Mouse (Mus musculus) midbrain, embryonic 16.5 days (tissue): Measurements from ENCODE around the gene Trh. TPM values are rescaled to one million over a fixed set of nuclear protein-coding genes. Genes with fewer than 3 reads are reported as not detected.
A peak's percentile ranks its signal among the peaks of the same experiment; 100 is the strongest.

ENCODE experiments used
- ATAC-seq: fragments of 200-750 bp; cut with Nextera tagmentation; 2 replicates; pipeline ENCODE4 v1.8.0; 2017; ENCODE audit warnings: moderate TSS enrichment
- H3K27ac ChIP-seq: fragments of 300-500 bp; sonication (generic); 2 replicates; pipeline ENCODE4 v1.5.1; 2014; ENCODE audit warnings: mild to moderate bottlenecking, low read length, mixed read lengths
- H3K27me3 ChIP-seq: fragments of 300-500 bp; sonication (generic); 2 replicates; pipeline ENCODE4 v1.6.1; 2014; ENCODE audit warnings: low read depth, low read length, mixed read lengths; ENCODE audit not compliant: control insufficient read depth, insufficient read depth
- H3K36me3 ChIP-seq: fragments of 300-500 bp; sonication (generic); 2 replicates; pipeline ENCODE4 v1.6.1; 2014; ENCODE audit warnings: mild to moderate bottlenecking, low read length, moderate library complexity, mixed read lengths; ENCODE audit not compliant: control insufficient read depth, insufficient read depth
- H3K4me1 ChIP-seq: fragments of 300-500 bp; sonication (generic); 2 replicates; pipeline ENCODE4 v1.6.1; 2014; ENCODE audit warnings: mild to moderate bottlenecking, low read length, mixed read lengths; ENCODE audit not compliant: control insufficient read depth, insufficient read depth
- H3K4me2 ChIP-seq: fragments of 300-500 bp; sonication (generic); 2 replicates; pipeline ENCODE4 v1.6.1; 2014; ENCODE audit warnings: mild to moderate bottlenecking, low read length, mixed read lengths
- H3K4me3 ChIP-seq: fragments of 300-500 bp; sonication (generic); 2 replicates; pipeline ENCODE4 v1.5.1; 2014; ENCODE audit warnings: low read depth, mild to moderate bottlenecking, low read length, moderate library complexity, mixed read lengths
- H3K9ac ChIP-seq: fragments of 300-500 bp; sonication (generic); 2 replicates; pipeline ENCODE4 v1.6.1; 2014; ENCODE audit warnings: low read depth, low read length, mixed read lengths
- H3K9me3 ChIP-seq: fragments of 300-500 bp; sonication (generic); replicated peaks from 2 replicates; pipeline ENCODE4 v1.6.1; 2014; ENCODE audit warnings: mild to moderate bottlenecking, low read length, mixed read lengths; ENCODE audit not compliant: control insufficient read depth, poor library complexity, severe bottlenecking
- WGBS: fragments of 180-500 bp; shearing (Covaris S2); extraction: QIAGEN DNeasy Blood & Tissue Kit; methylation state at CpG from one replicate; pipeline ENCODE4 v1.1.7; 2014; 5-methylcytosine and 5-hydroxymethylcytosine counted together
- polyA plus RNA-seq: library from polyadenylated mRNA; unstranded; fragments of >200 nt; fragmentation: Nextera tagmentation; extraction: Ambion mirVana; gene quantifications from 2 replicates; pipeline ENCODE4 v1.2.1, GENCODE M21; 2015

Gene Trh
- polyA plus RNA-seq, 1 experiment from 2014 or later, result 6.6 TPM

DNA sequence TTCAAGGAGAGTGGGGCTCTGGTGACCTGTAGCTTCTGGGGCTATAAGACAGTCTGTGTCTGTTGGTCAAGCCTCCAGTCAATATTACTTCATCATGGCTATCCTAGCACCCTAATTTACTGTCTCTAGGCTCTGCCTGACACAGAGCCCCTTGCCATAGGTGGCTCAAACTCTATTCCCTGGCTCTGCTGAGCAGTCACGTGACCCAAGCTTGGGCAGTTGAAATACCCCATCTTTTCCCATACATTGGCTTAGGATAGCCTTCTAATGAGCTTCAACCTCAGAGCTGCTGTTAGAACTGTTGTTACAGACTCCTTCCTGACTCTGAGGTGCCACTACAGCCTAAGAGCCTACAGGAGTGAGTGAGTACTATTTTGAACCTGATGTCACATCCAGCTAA lies 23.6 kb upstream of the Trh start:
- Histone ChIP-seq H3K9me3 (no peaks in the 10 kb centered on the region), H3K4me1 (no peaks in the 10 kb centered on the region), H3K36me3 (no peaks in the 10 kb centered on the region), H3K9ac (no peak overlapping the region), H3K4me3 (no peak overlapping the region), H3K27ac (no peak overlapping the region), H3K4me2 (no peak overlapping the region), H3K27me3 (no peaks in the 10 kb centered on the region)
- no peak for ATAC-seq
- WGBS, result 77% methylated on average over 1 of the region's 1 CpGs

DNA sequence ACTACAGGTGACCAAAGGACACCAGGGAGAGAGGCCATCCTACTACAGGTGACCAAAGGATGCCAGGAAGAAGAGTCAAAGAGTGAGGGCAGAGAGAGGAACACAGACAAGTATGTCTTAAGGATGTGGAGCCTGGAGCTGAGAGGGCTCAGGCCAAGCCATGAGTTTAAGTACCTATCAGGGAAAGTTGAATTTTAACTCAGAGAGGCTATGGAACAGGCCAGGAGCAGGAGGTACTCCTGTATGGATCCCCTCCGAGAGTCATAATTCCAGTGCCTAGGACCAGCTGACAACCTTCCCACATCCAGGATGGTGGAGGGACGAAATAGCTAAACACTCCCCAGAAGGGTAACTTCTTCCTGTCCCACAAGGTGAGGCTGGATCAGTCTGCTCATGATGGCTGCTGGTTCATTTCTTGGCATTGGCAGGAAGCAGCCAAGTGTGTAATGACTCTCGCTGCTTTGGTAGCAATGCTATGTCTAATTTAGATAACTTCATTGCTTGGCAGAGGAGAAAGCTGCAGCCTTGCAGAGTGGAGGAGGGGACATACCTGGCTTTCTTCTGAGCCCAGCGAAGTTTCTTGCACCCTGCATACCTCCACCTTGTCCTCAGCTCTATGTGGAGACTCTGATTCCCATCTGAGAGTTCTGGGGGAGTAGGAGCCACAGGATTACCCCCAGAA lies 16.9 kb upstream of the Trh start:
- no peaks in the 10 kb centered on the region for H3K4me1 ChIP-seq
- H3K36me3 ChIP-seq, result no peaks in the 10 kb centered on the region
- 58% methylated on average over 4 of the region's 4 CpGs for WGBS
- no peak for ATAC-seq
- H3K27ac ChIP-seq, result no peak overlapping the region
- H3K4me3 ChIP-seq, result no peak overlapping the region
- H3K27me3 ChIP-seq, result no peaks in the 10 kb centered on the region
- no peak overlapping the region for H3K9ac ChIP-seq
- H3K4me2 ChIP-seq, result no peak overlapping the region
- H3K9me3 ChIP-seq, result no peaks in the 10 kb centered on the region

DNA sequence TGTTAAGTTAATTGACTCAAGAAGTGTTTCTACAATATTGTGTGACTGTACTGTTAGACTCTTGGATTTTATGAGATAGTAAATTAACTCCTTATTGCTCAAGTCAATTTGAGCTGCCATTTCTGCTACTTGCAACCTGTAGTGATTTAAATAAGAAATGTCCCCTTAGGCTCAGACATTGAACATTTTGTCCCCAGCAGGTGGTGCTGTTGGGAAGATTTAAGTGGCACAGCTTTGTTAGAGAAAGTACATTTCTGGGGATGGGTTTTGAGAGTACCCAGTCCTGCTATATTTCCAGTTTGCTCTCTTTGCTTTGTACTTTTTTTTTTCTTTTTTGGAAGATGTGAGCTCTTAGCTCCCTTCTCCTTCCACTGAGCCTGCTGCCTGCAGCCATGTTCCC lies 10.9 kb upstream of the Trh start:
- Histone ChIP-seq H3K27me3 (no peaks in the 10 kb centered on the region), H3K4me3 (no peak overlapping the region), H3K4me1 (no peaks in the 10 kb centered on the region), H3K4me2 (no peak overlapping the region), H3K9ac (no peak overlapping the region), H3K9me3 (peaks cover 6% of the 10 kb centered on the region; the same call in 1 of the 2 replicates), H3K36me3 (no peaks in the 10 kb centered on the region), H3K27ac (no peak overlapping the region)
- ATAC-seq, result no peak

DNA sequence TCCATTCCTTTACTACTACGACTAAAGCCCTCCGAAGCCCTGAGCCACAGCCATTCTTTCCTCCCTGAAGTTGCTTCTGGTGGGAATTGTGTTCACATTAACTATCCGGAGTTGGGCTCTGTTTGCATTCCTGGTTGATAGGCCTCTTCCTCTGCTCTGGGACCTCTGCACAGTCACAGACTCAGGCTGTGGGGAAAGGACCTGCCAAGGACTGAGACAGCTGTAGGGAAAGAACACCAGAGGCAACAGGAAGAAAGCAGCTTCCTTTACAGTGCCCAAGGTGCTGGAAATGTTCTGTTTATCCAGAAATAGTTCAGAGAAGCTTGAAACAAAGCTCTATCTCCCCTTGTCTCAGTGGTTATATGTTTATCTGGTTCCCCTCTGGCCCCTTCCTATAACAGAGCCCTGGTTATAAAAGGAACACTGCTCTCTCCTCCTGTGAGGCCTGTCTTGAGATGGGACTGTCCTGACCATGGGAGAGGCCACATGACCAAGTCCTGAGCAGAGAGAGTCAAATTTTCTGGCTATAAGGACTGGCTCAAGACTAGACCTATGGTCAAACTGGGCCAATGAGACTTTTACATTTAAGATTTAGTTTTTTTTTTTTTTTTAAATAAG lies 8.9 kb upstream of the Trh start:
- WGBS, result 77% methylated on average over 3 of the region's 3 CpGs
- Histone ChIP-seq H3K27ac (no peak overlapping the region), H3K36me3 (no peaks in the 10 kb centered on the region), H3K9ac (no peak overlapping the region), H3K9me3 (peaks cover 6% of the 10 kb centered on the region; the same call in 1 of the 2 replicates), H3K4me3 (no peak overlapping the region), H3K4me1 (no peaks in the 10 kb centered on the region), H3K27me3 (no peaks in the 10 kb centered on the region), H3K4me2 (no peak overlapping the region)
- no peak for ATAC-seq

DNA sequence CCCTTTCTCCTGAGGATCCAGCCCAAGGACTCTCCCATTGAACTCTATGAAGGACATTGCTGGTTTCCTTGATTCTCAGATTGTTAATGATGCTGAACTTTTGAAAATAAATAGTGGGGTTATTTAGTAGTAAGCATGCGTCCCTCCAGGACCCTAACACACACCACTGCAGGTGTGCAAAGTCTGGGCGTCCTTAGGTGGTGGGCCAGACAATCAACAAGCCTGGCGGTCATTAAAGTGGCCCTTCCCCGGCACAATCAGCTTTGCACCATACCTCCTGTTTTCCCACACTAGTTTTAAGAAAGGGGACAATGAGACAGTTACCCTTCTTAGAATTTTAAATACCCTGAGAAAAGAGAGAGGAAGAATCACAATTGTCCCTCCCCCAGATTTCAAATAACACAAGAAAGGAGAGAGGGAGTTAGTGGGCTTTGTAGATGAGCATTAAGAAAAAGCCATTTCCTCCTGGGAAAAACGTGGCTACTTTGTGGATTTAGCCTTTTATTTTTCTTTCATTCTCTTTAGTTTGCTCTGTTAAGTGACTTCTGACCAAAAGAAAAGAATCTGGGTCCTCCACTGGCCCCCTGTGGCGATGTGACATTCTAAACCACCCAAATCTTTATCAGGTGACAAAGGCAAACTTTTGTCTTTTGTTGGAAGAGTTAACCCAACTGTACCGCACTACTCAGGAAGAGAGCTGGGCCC lies 2.9 kb upstream of the Trh start:
- no peaks in the 10 kb centered on the region for H3K9me3 ChIP-seq
- no peak overlapping the region for H3K4me3 ChIP-seq
- ATAC-seq, result no peak
- WGBS, result 9% methylated on average over 7 of the region's 7 CpGs
- H3K27ac ChIP-seq, result no peak overlapping the region
- H3K9ac ChIP-seq, result no peak overlapping the region
- H3K4me1 ChIP-seq, result peaks cover 2% of the 10 kb centered on the region; the same call in 1 of the 2 replicates
- peaks cover 20% of the 10 kb centered on the region for H3K27me3 ChIP-seq
- H3K4me2 ChIP-seq, result no peak overlapping the region
- no peaks in the 10 kb centered on the region for H3K36me3 ChIP-seq

DNA sequence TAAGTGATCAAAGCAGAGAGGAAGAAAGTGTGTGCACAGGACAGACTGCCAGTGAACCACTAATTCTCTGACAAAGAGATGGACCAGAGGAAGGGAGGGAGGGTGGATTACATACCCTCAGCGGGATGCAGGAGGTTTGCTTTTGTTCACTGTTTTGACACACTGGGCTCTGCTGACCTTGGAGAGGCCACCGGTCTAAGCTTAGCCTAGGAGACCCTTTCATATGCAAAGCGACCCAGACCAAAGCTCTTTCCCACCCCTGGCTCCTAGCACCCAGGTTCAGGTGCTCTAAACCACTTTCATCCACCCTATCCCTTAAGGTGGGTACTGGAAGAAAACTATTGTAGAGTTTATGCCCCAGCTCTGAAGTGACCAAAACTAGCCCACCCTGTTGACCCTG lies 1.9 kb upstream of the Trh start:
- Histone ChIP-seq H3K9ac (no peak overlapping the region), H3K36me3 (no peaks in the 10 kb centered on the region), H3K4me3 (no peak overlapping the region), H3K4me2 (no peak overlapping the region), H3K27me3 (peaks cover 20% of the 10 kb centered on the region), H3K27ac (no peak overlapping the region), H3K9me3 (no peaks in the 10 kb centered on the region), H3K4me1 (peaks cover 2% of the 10 kb centered on the region; the same call in 1 of the 2 replicates)
- WGBS, result 2% methylated on average over 3 of the region's 3 CpGs
- no peak for ATAC-seq

DNA sequence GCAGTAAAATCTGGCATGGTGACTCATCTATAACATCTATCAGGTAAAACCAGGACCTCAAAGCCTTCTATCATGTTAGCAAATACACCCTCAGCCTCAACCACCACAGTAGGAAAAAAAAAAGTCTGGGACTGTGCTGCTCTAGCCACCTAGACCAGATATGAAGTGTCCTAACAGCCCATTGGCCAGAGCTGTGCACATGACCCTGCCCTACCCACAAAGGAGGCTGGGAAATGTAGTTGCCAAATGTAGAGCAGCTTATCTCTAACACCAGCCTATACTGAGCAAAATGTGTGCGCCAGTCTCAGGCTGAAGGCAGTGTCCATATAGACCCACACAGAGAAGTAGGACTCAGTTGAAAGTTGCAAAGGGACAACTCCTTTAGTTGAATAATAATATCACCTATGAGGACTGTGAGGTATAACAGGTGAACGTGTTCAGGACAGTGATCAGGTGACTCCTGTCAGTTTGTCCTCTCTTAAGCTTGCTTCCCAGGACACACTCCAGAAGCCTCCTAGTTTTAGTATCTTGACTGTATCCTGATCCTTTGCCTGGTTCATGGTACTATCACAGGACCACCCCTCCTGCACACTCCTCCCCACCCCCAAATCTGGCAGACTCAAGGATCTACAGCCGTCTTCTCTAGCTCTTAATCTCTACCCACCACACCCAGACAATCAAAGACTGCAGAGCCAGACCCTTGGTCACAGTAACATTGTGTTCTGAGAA lies 3.1 kb downstream of the Trh start:
- 64% methylated on average over 3 of the region's 3 CpGs for WGBS
- no peak overlapping the region for H3K27ac ChIP-seq
- H3K36me3 ChIP-seq, result no peaks in the 10 kb centered on the region
- peak; percentile 97 for ATAC-seq
- H3K4me2 ChIP-seq, result no peak overlapping the region
- H3K27me3 ChIP-seq, result peaks cover 18% of the 10 kb centered on the region
- H3K9ac ChIP-seq, result no peak overlapping the region
- no peak overlapping the region for H3K4me3 ChIP-seq
- H3K9me3 ChIP-seq, result no peaks in the 10 kb centered on the region
- H3K4me1 ChIP-seq, result peaks cover 2% of the 10 kb centered on the region; the same call in 1 of the 2 replicates

DNA sequence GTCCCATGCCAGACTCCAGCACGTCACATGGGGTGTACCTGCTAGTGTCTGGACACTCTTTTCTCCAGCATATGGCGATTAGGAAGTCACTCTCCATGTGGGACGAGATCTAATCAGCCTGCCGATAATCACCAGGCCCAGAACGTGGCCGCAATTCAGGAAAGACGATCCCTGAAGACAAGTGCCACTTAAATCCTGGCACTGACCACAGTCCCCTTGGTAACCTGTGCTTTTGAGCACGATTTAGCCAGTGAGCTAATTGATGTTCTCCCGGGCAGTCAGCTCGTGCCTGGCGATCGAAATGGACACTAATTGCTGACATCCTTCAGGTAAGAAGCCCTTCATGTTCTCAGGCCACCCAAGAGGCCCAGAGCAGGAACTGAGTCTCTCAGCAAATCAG lies 9.4 kb downstream of the Trh start:
- Histone ChIP-seq H3K9ac (no peak overlapping the region), H3K27ac (no peak overlapping the region), H3K27me3 (no peaks in the 10 kb centered on the region), H3K9me3 (no peaks in the 10 kb centered on the region), H3K4me1 (no peaks in the 10 kb centered on the region), H3K36me3 (no peaks in the 10 kb centered on the region), H3K4me3 (no peak overlapping the region), H3K4me2 (no peak overlapping the region)
- whole genome bisulfite sequencing, result 68% methylated on average over 12 of the region's 12 CpGs
- ATAC-seq, result no peak
